Comparison of ENCODE assay signal across 8 mouse cellular contexts in the genomic region with DNA sequence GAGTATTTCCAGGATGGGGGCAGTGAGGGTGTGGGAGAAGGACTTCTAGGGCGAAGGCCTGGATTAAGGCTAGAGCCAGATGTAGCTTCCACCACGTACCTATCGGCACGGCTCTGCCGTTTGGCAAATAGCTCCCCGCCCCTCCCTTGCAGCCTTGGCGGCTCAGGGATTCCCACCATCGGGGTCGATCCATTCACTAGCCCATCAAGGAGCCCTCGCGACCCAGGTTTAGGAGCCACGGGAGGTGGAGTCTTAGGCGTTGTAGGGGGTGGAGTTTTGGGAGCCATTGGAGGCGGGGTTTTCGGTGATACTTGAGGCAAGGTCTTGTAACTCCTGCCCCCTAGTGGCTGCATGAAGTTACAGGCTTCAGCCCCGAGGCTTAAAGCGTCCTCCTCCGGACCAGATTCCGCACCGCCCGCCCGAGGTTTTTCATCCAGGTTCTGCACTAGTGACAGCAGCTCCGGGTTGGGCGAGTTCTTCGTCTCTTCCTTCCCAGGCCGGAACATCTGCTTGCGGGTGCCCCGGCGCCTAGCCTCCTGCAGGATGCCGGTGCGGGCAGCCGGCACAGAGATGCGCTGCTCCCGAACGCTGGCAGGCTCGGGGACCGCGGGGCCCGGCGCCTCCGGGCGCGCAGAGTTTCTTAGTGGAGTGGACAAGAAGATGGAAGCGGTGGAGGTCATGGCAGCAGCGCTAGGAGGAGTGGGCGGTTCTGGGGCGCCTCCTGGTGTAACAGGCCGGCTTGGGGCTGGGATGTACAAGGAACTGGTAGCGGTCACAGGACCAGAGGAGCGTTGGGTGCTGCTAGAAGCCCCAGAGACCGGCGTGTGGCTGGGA. TPM values are rescaled to one million over a fixed set of nuclear protein-coding genes. Genes with fewer than 3 reads are reported as not detected.
DNase-seq lines count a peak whose midpoint lies in the region; ATAC-seq lines count a peak whose summit lies in the region.

No protein-coding gene starts in this region.

- ATAC-seq in hindbrain, embryonic 16.5 days = peak; percentile 87

- H3K27ac ChIP-seq in hindbrain, embryonic 16.5 days (ENCODE audit: low read depth, low read length) = peak overlapping the region; percentile 93
- H3K27ac ChIP-seq in macrophage = no peak overlapping the region

- DNase-seq in T-cell, adult 2 months (ENCODE audit: low spot score) = peak; percentile 88
- peak; percentile 91 to 94 for DNase-seq in cerebellum, postnatal 36 days
- DNase-seq in frontal cortex, postnatal 36 days (ENCODE audit: low spot score in 2 of 2) = peak; percentile 92 to 96
- DNase-seq in left cerebral cortex, adult 18-20 months (ENCODE audit: low spot score in 2 of 2) = peak; percentile 93
- peak; percentile 96 for DNase-seq in right cerebral cortex, adult 18-20 months
- peak; percentile 63 for DNase-seq in urinary bladder, postnatal 10 days (ENCODE audit: low spot score)

- H3K4me2 ChIP-seq in hindbrain, embryonic 16.5 days (ENCODE audit: low read length) = peak overlapping the region; percentile 76

- under 1% methylated on average over 50 of the region's 52 CpGs for WGBS in hindbrain, embryonic 16.5 days
- WGBS in macrophage (ENCODE audit: missing documents) = 3% methylated on average over 52 of the region's 52 CpGs

- H3K79me2 ChIP-seq in macrophage (ENCODE audit: inconsistent target) = no peaks in the 10 kb centered on the region

- H3K4me1 ChIP-seq in hindbrain, embryonic 16.5 days (ENCODE audit: control insufficient read depth, insufficient read depth, low read depth, low read length) = peaks cover 11% of the 10 kb centered on the region; the same call in 1 of the 2 replicates

- peak overlapping the region; percentile 85 for H3K9ac ChIP-seq in hindbrain, embryonic 16.5 days (ENCODE audit: low read depth, low read length)

- no peaks in the 10 kb centered on the region for H3K36me3 ChIP-seq in hindbrain, embryonic 16.5 days (ENCODE audit: control insufficient read depth, insufficient read depth, low read length)
- no peaks in the 10 kb centered on the region for H3K36me3 ChIP-seq in macrophage (ENCODE audit: inconsistent target)

- H3K27me3 ChIP-seq in hindbrain, embryonic 16.5 days (replicated peaks; ENCODE audit: control insufficient read depth, insufficient read depth, low read length) = no peaks in the 10 kb centered on the region

- H3K4me3 ChIP-seq in hindbrain, embryonic 16.5 days (ENCODE audit: low read length) = peak overlapping the region; percentile 79
- peak overlapping the region; percentile 31 for H3K4me3 ChIP-seq in macrophage (ENCODE audit: inconsistent target)

- H3K9me3 ChIP-seq in hindbrain, embryonic 16.5 days (ENCODE audit: control insufficient read depth, low read length) = no peaks in the 10 kb centered on the region

RNA-seq across cellular contexts. Expression of a gene that starts 4.7 kb away (rescaled TPM):
- polyA plus RNA-seq in hindbrain, embryonic 16.5 days (2015; fragmentation: Nextera tagmentation; extraction: Ambion mirVana) = 0.15 and 3.7 TPM in 2 replicates
- total RNA-seq in left cerebral cortex, adult 18-20 months (2021) = not detected
- under 1 TPM in 1 of 26 experiments, not detected in 25; 0.79 TPM for total RNA-seq in macrophage (2018; cell fraction: chromatin; rRNA removed)
- total RNA-seq in macrophage (2018; cell fraction: cytosol; rRNA removed) = 1 to 10 TPM in 5 of 26 experiments, under 1 TPM in 21; 0.29 to 1.3 (median 0.71) TPM
- 1 to 10 TPM in 4 of 26 experiments, under 1 TPM in 6, not detected in 16; 0.40 to 3.1 (median 0.87) TPM for total RNA-seq in macrophage (2018; cell fraction: nucleus; rRNA removed)
- 0.37 to 1.8 TPM (median 0.59 TPM) in 3 replicates for polyA plus RNA-seq in macrophage (2018)

RNA-seq across cellular contexts. Expression of a gene that starts 7.1 kb away (rescaled TPM):
- 0.23 and 1.6 TPM in 2 replicates for polyA plus RNA-seq in hindbrain, embryonic 16.5 days (2015; fragmentation: Nextera tagmentation; extraction: Ambion mirVana)
- under 1 TPM; 0.21 to 0.28 TPM for total RNA-seq in left cerebral cortex, adult 18-20 months (2021)
- total RNA-seq in macrophage (2018; cell fraction: chromatin; rRNA removed) = under 1 TPM in 2 of 26 experiments, not detected in 24; 0.24 to 0.27 TPM
- under 1 TPM in 12 of 26 experiments, not detected in 14; 0.03 to 0.06 (median 0.04) TPM for total RNA-seq in macrophage (2018; cell fraction: cytosol; rRNA removed)
- total RNA-seq in macrophage (2018; cell fraction: nucleus; rRNA removed) = under 1 TPM in 2 of 26 experiments, not detected in 24; 0.14 to 0.37 TPM
- not detected in 3 replicates for polyA plus RNA-seq in macrophage (2018)

RNA-seq across cellular contexts. Expression of a gene that starts 13.1 kb away (rescaled TPM):
- 80.6 and 103 TPM in 2 replicates for polyA plus RNA-seq in hindbrain, embryonic 16.5 days (2015; fragmentation: Nextera tagmentation; extraction: Ambion mirVana)
- total RNA-seq in left cerebral cortex, adult 18-20 months (2021) = 100 to 1,000 TPM; 102 to 110 TPM
- 100 to 1,000 TPM; 142 to 235 (median 175) TPM for total RNA-seq in macrophage (2018; cell fraction: chromatin; rRNA removed)
- 10 to 100 TPM; 51.1 to 71.1 (median 61.4) TPM for total RNA-seq in macrophage (2018; cell fraction: cytosol; rRNA removed)
- total RNA-seq in macrophage (2018; cell fraction: nucleus; rRNA removed) = 100 to 1,000 TPM in 10 of 26 experiments, 10 to 100 TPM in 16; 76.3 to 122 (median 96.9) TPM
- polyA plus RNA-seq in macrophage (2018) = 43.0 to 56.3 TPM (median 51.3 TPM) in 3 replicates

RNA-seq across cellular contexts. Expression of a gene that starts 20.2 kb away (rescaled TPM):
- 8.7 and 10.6 TPM in 2 replicates for polyA plus RNA-seq in hindbrain, embryonic 16.5 days (2015; fragmentation: Nextera tagmentation; extraction: Ambion mirVana)
- 10 to 100 TPM; 39.4 to 44.2 TPM for total RNA-seq in left cerebral cortex, adult 18-20 months (2021)
- total RNA-seq in macrophage (2018; cell fraction: chromatin; rRNA removed) = 10 to 100 TPM in 21 of 26 experiments, 1 to 10 TPM in 5; 8.4 to 19.6 (median 12.2) TPM
- 1 to 10 TPM; 1.9 to 3.8 (median 2.7) TPM for total RNA-seq in macrophage (2018; cell fraction: cytosol; rRNA removed)
- 10 to 100 TPM in 6 of 26 experiments, 1 to 10 TPM in 20; 3.9 to 13.7 (median 7.6) TPM for total RNA-seq in macrophage (2018; cell fraction: nucleus; rRNA removed)
- 2.2 to 2.9 TPM (median 2.5 TPM) in 3 replicates for polyA plus RNA-seq in macrophage (2018)

RNA-seq across cellular contexts. Expression of a gene that starts 33.7 kb away (rescaled TPM):
- 29.1 and 30.1 TPM in 2 replicates for polyA plus RNA-seq in hindbrain, embryonic 16.5 days (2015; fragmentation: Nextera tagmentation; extraction: Ambion mirVana)
- total RNA-seq in left cerebral cortex, adult 18-20 months (2021) = 10 to 100 TPM; 17.2 to 18.0 TPM
- total RNA-seq in macrophage (2018; cell fraction: chromatin; rRNA removed) = 1 to 10 TPM in 25 of 26 experiments, under 1 TPM in 1; 1.00 to 9.2 (median 2.9) TPM
- total RNA-seq in macrophage (2018; cell fraction: cytosol; rRNA removed) = 10 to 100 TPM in 6 of 26 experiments, 1 to 10 TPM in 20; 4.8 to 14.4 (median 8.4) TPM
- 10 to 100 TPM in 13 of 26 experiments, 1 to 10 TPM in 13; 4.7 to 21.4 (median 10.0) TPM for total RNA-seq in macrophage (2018; cell fraction: nucleus; rRNA removed)
- 6.3 to 12.2 TPM (median 8.0 TPM) in 3 replicates for polyA plus RNA-seq in macrophage (2018)
